ENCODE assay signal across 16 mouse cellular contexts in genomic region chr5:102736131-102736530, GRCm38 (mm10).
DNase-seq lines count a peak whose midpoint lies in the region; ATAC-seq lines count a peak whose summit lies in the region.
"Had no signal": no experiment of that assay in that cellular context is flagged by ENCODE, and none has a peak within 500 bp of the region (broad histone marks: within the 10 kb centered on the region; RNA-seq: fewer than 3 reads in every experiment).

No protein-coding gene starts in this region.

- H3K27me3 ChIP-seq in embryonic facial prominence, embryonic 15.5 days: no peaks in the 10 kb centered on the region
- H3K27me3 ChIP-seq: heart, embryonic 13.5 days; midbrain, embryonic 15.5 days had no signal

- DNase-seq in gastrocnemius, adult 18-20 months (ENCODE audit: low spot score): peak; percentile 37
- no peak for DNase-seq in gastrocnemius, postnatal 10 days
- DNase-seq in kidney, postnatal 4 days: peak; percentile 37 to 50
- no peak for DNase-seq in kidney, adult 9 months
- peak; percentile 58 for DNase-seq in mesoderm, embryonic 11.5 days (ENCODE audit: low read depth, low spot score)
- DNase-seq in thymus, postnatal 10 days (ENCODE audit: low spot score in 2 of 2): no peak
- DNase-seq in cerebellum, postnatal 14 days: no peak
- DNase-seq: cerebellum, adult 9-11 months; kidney, adult 11 months; lung, adult 18-20 months; right cerebral cortex, postnatal 25 days had no signal

- no peak overlapping the region for H3K4me3 ChIP-seq in embryonic facial prominence, embryonic 15.5 days (replicated peaks)
- H3K4me3 ChIP-seq: heart, embryonic 13.5 days; midbrain, embryonic 15.5 days had no signal

- no peak overlapping the region for H3K4me2 ChIP-seq in embryonic facial prominence, embryonic 15.5 days (replicated peaks)
- H3K4me2 ChIP-seq: heart, embryonic 13.5 days; midbrain, embryonic 15.5 days had no signal

- peaks cover 9% of the 10 kb centered on the region; the same call in 1 of the 2 replicates for H3K4me1 ChIP-seq in embryonic facial prominence, embryonic 15.5 days
- H3K4me1 ChIP-seq: midbrain, embryonic 15.5 days had no signal

- no peaks in the 10 kb centered on the region for H3K9me3 ChIP-seq in embryonic facial prominence, embryonic 15.5 days (replicated peaks)
- H3K9me3 ChIP-seq: heart, embryonic 13.5 days; midbrain, embryonic 15.5 days had no signal

- H3K27ac ChIP-seq in embryonic facial prominence, embryonic 15.5 days (replicated peaks): peak overlapping the region; percentile 68
- H3K27ac ChIP-seq: heart, embryonic 13.5 days; midbrain, embryonic 15.5 days had no signal

- 35% methylated on average over 5 of the region's 5 CpGs for WGBS in embryonic facial prominence, embryonic 15.5 days

- ATAC-seq in embryonic facial prominence, embryonic 15.5 days (ENCODE audit: insufficient number of reproducible peaks, low FRiP score, low TSS enrichment, low read depth): peak; percentile 72
- ATAC-seq: forebrain, embryonic 16.5 days; midbrain, embryonic 15.5 days had no signal

- no peaks in the 10 kb centered on the region for H3K36me3 ChIP-seq in embryonic facial prominence, embryonic 15.5 days
- H3K36me3 ChIP-seq: G1E; heart, embryonic 13.5 days; midbrain, embryonic 15.5 days had no signal

- H3K9ac ChIP-seq in embryonic facial prominence, embryonic 15.5 days: no peak overlapping the region
- H3K9ac ChIP-seq: heart, embryonic 13.5 days; midbrain, embryonic 15.5 days had no signal

Comparison
In these comparisons a context has a peak if more than half of its experiments do, and no peak if none do; other contexts are left out.
1. DNase-seq: peak in gastrocnemius, adult 18-20 months (single experiment), kidney, postnatal 4 days (2 of 2) and mesoderm, embryonic 11.5 days (single experiment); none in gastrocnemius, postnatal 10 days (single experiment), kidney, adult 9 months (single experiment), thymus, postnatal 10 days (0 of 2) and cerebellum, postnatal 14 days (0 of 2).